Mouse (Mus musculus) neural tube, embryonic 15.5 days (tissue): ENCODE results near the gene Efnb1. TPM values are rescaled to one million over a fixed set of nuclear protein-coding genes. Genes with fewer than 3 reads are reported as not detected.
"Not testable (repeated sequence)": the region's sequence is repeated elsewhere in the genome, so short reads cannot be mapped to it uniquely, and the experiment has no call there.

Experiments
- ATAC-seq: fragments of 200-750 bp; cut with Nextera tagmentation; 2 replicates; pipeline ENCODE4 v1.8.0; 2017; ENCODE audit warnings: mild to moderate bottlenecking, moderate TSS enrichment, moderate library complexity; ENCODE audit not compliant: low FRiP score
- H3K27ac ChIP-seq: fragments of 300-500 bp; sonication (generic); replicated peaks from 2 replicates; pipeline ENCODE4 v1.5.1; 2015; ENCODE audit warnings: mild to moderate bottlenecking, inconsistent platforms
- H3K27me3 ChIP-seq: fragments of 300-500 bp; sonication (generic); replicated peaks from 2 replicates; pipeline ENCODE4 v1.6.1; 2015; ENCODE audit warnings: inconsistent platforms
- H3K36me3 ChIP-seq: fragments of 300-500 bp; sonication (generic); 2 replicates; pipeline ENCODE4 v1.6.1; 2015; ENCODE audit warnings: inconsistent platforms
- H3K4me1 ChIP-seq: fragments of 300-500 bp; sonication (generic); 2 replicates; pipeline ENCODE4 v1.6.1; 2015; ENCODE audit warnings: inconsistent platforms
- H3K4me2 ChIP-seq: fragments of 300-500 bp; sonication (generic); 2 replicates; pipeline ENCODE4 v1.6.1; 2015; ENCODE audit warnings: inconsistent platforms, mild to moderate bottlenecking, moderate library complexity
- H3K4me3 ChIP-seq: fragments of 300-500 bp; sonication (generic); replicated peaks from 2 replicates; pipeline ENCODE4 v1.5.1; 2015; ENCODE audit warnings: mild to moderate bottlenecking, inconsistent platforms
- H3K9ac ChIP-seq: fragments of 300-500 bp; sonication (generic); replicated peaks from 2 replicates; pipeline ENCODE4 v1.6.1; 2015; ENCODE audit warnings: mild to moderate bottlenecking, inconsistent platforms
- H3K9me3 ChIP-seq: fragments of 300-500 bp; sonication (generic); replicated peaks from 2 replicates; pipeline ENCODE4 v1.6.1; 2016; ENCODE audit warnings: inconsistent platforms
- WGBS: fragments of 180-500 bp; shearing (Covaris S2); methylation state at CpG from one replicate; pipeline ENCODE4 v1.1.7; 2015; ENCODE audit warnings: mixed read lengths; 5-methylcytosine and 5-hydroxymethylcytosine counted together
- polyA plus RNA-seq: library from polyadenylated mRNA; unstranded; fragments of >200 nt; fragmentation: Nextera tagmentation; extraction: Ambion mirVana; gene quantifications from 2 replicates; pipeline ENCODE4 v1.2.1, GENCODE M21; 2015

Efnb1 gene
- polyA plus RNA-seq = 19.3 and 19.4 TPM in 2 replicates

DNA sequence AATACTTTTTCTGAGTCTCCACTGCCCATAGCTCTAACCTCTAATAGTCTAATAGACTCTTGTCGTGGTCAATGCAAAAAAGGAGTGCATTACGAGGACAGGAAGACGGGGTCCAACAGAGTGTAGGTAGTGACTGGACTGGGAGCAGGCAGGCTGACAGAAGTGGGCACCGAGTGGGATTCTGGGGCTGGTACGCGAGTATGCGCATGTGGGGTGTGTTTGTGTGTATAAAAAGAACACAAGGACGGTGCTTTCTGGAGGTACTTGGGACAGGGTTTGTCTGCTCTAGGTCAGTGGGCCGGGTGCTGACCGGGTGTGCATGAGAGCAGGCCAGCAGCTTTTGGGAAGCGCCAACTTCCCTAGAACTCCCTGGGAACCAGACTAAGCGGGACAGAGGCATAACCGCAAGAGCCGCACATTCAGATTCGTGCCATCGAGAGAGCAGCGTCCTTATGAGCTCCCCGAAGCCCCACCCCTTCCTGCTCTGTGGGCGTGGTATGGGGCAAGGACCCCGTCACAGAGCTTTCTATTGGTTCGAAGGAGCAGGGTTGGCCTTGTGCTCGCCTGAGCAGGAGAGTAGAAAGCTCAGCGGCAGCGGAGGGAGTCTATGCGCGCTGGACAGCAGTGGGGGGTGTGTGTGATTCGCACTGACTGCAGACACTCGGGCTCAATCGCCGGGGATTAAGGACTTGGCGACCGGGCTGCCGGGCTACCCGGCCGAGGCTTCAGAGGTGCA is at the start of gene Efnb1:
Efnb1 (plus strand) TSS at position 608 of the 736 bp plus-strand sequence.
- Histone ChIP-seq H3K9me3 (no peaks in the 10 kb centered on the region), H3K9ac (peak within 1 kb of the TSS; percentile 68), H3K4me1 (peaks cover 23% of the 10 kb centered on the region), H3K36me3 (no peaks in the 10 kb centered on the region), H3K27ac (peak within 1 kb of the TSS; percentile 82), H3K4me3 (peak within 1 kb of the TSS; percentile 59), H3K4me2 (peak within 1 kb of the TSS; percentile 70), H3K27me3 (peaks cover 26% of the 10 kb centered on the region)
- WGBS = 27% methylated on average over 34 of the region's 35 CpGs
- ATAC-seq = peak; percentile 95

DNA sequence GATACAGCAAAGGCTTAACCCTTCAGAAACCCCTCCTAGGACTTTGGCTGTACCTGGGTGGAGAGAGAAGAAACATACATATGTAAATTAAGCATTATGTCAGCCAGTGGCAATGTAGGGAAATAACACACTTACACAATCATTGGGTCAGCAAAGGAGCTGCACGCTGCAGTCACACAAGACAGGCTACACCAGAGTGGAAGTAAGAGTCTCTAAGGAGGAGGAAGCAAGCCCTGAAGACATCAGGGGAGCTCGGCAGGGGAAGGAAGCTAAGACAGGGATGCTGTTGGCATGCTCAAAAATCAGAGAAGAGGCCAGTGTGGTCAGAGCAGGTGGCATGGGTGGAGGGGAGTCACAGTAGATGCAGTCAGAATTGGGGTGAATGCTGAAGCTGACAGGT is 43.2 kb upstream of the Efnb1 start:
- no peak overlapping the region for H3K4me3 ChIP-seq
- H3K27me3 ChIP-seq = peaks cover 10% of the 10 kb centered on the region; the same call in 1 of the 2 replicates
- WGBS = 76% methylated on average over 2 of the region's 2 CpGs
- no peak overlapping the region for H3K27ac ChIP-seq
- H3K4me1 ChIP-seq = no peaks in the 10 kb centered on the region
- H3K4me2 ChIP-seq = no peak overlapping the region
- no peaks in the 10 kb centered on the region for H3K9me3 ChIP-seq
- no peak overlapping the region for H3K9ac ChIP-seq
- no peak for ATAC-seq
- no peaks in the 10 kb centered on the region for H3K36me3 ChIP-seq

DNA sequence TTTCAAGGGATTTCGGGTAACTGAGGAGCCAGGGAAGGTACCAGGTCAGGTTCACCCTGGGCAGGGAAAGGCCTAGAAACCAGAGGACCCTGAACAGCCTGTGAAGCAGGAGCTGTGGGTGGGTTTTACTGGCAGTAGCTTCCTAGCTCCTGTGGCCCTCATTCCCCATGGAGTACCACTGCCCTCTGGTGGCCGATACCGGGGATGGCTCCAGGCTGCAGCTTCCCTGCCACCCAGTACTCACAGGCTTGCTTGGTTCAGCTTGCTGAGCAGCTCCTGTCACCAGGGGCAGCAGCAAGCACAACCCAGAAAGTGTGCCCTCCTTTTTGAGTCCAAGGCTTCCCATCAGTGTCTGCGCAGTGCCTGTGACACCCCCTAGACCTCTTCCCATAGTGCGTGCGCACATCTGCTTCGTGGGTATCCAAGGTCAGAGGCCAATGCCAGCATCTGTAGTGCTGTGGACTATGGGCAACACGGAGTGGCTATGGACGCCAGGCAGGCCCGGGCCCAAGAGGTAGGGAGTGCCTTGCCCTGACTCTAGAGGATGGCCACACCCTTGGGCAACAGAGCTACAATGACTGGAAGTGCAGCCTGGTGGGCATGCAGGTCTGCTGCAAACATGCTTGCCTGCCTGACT is 24.7 kb upstream of the Efnb1 start:
- not testable (repeated sequence) for ATAC-seq, H3K4me1 ChIP-seq
- 77% methylated on average over 7 of the region's 10 CpGs for WGBS

DNA sequence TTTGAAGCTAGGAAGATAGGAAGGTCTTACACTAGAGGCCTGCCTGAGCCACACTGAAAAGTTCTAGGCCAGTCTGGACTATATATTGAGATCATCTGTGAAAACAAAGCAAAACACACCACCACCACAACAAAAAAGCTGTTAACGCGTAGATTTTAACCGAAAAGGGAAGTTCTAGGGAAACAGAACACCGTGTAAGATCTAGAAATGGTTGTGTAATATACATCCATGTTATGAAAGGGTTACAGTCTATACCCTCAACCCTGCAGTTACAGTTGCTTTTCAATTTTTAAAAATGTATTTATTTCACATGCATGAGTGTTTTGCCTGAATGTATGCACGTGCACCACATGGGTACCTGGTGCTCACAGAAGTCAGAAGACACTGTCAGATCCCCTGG is 16.4 kb upstream of the Efnb1 start:
- Histone ChIP-seq H3K4me3 (no peak overlapping the region), H3K4me1 (no peaks in the 10 kb centered on the region), H3K9ac (no peak overlapping the region), H3K27ac (no peak overlapping the region), H3K36me3 (no peaks in the 10 kb centered on the region), H3K4me2 (no peak overlapping the region), H3K27me3 (peaks cover 3% of the 10 kb centered on the region; the same call in 1 of the 2 replicates), H3K9me3 (no peaks in the 10 kb centered on the region)
- no peak for ATAC-seq
- WGBS = 86% methylated on average over 5 of the region's 5 CpGs

More for the DNA sequence above, 24.7 kb upstream of the Efnb1 start:
- not testable (repeated sequence) for H3K27ac ChIP-seq, H3K9ac ChIP-seq, H3K4me2 ChIP-seq, H3K9me3 ChIP-seq, H3K4me3 ChIP-seq, H3K27me3 ChIP-seq, H3K36me3 ChIP-seq

DNA sequence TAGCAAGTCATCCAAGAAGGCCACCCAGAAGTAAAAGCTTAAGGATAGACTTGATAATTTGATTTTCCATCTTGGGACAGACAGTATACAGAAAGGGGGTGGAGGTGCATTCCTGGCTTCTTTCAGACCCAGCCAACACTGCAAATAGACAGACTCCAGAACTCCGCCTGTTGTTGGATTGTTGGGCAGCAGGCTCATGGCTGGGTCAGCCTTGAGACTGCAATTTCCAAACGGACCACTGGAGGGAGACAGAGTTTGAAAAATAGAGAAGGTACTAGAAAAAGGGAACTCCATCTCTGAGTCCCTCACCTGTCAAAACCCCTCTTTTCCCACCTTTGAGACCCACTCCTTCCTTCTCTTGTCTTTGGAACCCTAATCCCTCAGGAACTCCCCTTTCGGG is 5.9 kb upstream of the Efnb1 start:
- no peak for ATAC-seq

DNA sequence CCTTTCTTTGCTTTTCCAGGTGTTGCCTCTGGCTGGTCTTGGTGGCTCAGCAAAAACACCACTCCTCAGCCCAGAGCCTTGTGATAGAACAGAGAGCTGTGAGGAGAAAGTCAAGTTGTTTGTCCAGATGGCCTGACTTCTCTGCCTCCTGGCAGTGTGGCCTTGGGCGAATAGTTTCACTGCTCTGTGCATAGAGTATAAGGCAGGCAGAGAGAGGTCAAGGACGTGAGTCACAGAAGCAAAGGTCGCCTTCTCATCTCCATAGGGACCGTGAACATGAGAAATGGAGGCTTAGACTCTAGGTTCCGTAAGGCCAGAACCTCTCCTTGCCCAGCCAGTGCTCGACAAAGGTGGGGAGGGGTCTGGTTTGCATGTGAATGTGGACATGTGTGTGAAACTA is 3.4 kb upstream of the Efnb1 start:
- no peak for ATAC-seq
- Histone ChIP-seq H3K27me3 (peaks cover 31% of the 10 kb centered on the region), H3K9ac (no peak overlapping the region), H3K36me3 (no peaks in the 10 kb centered on the region), H3K4me1 (peaks cover 8% of the 10 kb centered on the region; the same call in 1 of the 2 replicates), H3K4me3 (no peak overlapping the region), H3K9me3 (no peaks in the 10 kb centered on the region), H3K4me2 (no peak overlapping the region), H3K27ac (no peak overlapping the region)
- WGBS = 75% methylated on average over 6 of the region's 6 CpGs

More for the DNA sequence above, 5.9 kb upstream of the Efnb1 start:
- H3K27me3 ChIP-seq = peaks cover 31% of the 10 kb centered on the region
- H3K9ac ChIP-seq = no peak overlapping the region
- 29% methylated on average over 3 of the region's 3 CpGs for WGBS
- no peaks in the 10 kb centered on the region for H3K36me3 ChIP-seq
- no peak overlapping the region for H3K4me2 ChIP-seq
- H3K4me1 ChIP-seq = peaks cover 1% of the 10 kb centered on the region; the same call in 1 of the 2 replicates
- no peak overlapping the region for H3K27ac ChIP-seq
- no peaks in the 10 kb centered on the region for H3K9me3 ChIP-seq
- no peak overlapping the region for H3K4me3 ChIP-seq

DNA sequence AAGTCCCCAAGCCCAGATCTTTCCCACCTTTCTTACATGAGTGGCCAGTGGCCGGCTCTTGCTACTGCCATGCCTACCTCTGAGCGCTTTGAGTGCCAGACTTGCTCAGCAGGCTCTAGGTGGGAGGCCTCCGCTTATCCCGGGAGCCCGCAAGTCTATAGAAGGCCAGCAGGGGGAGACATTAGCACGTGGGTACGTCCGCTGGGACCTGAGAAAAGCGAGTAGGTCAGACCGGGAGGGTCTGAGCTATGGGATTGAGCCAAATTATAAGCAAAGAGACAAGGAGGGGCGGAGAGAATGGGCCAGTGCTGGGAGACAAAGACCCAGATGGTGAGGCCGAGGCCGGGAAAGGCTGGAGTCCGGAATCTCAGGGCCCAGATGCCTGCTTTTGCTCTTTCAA is 1.0 kb upstream of the Efnb1 start:
- Histone ChIP-seq H3K4me2 (peak overlapping the region; percentile 70), H3K9me3 (no peaks in the 10 kb centered on the region), H3K27ac (0 out of 2 replicates have a peak overlapping the region, but pooled peaks have one; percentile 75), H3K36me3 (no peaks in the 10 kb centered on the region), H3K4me1 (peaks cover 15% of the 10 kb centered on the region), H3K4me3 (peak overlapping the region; percentile 59), H3K9ac (no peak overlapping the region), H3K27me3 (peaks cover 26% of the 10 kb centered on the region)
- WGBS = 19% methylated on average over 14 of the region's 14 CpGs
- ATAC-seq = peak; percentile 59

DNA sequence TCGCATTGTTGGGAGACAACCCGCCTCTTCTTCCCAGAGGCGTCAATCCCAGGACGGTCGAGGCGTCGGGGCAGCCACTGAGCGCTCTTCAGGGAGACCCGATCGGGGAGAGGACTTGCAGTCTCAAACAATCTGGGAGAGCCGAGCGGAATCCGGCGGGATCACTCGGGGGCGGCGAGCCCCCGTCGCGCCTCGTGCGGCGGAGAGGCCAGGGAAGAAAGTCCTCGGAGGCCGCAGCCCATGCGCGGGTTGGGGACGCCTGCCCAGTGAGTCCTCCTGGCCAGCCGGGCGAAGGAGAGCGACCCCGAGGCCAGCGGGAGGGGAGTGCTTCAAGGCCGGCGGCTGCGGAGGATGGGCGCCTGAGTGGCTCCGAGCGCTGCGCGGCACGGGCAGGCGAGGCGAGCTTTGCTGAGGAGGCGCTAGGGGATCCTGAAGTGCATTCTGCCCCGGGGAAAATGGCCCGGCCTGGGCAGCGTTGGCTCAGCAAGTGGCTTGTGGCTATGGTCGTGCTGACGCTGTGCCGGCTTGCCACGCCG is 569 bp downstream of the Efnb1 start:
- Histone ChIP-seq H3K4me3 (peak overlapping the region; percentile 59), H3K36me3 (no peaks in the 10 kb centered on the region), H3K9ac (peak overlapping the region; percentile 68), H3K27ac (peak overlapping the region; percentile 82), H3K9me3 (no peaks in the 10 kb centered on the region), H3K4me1 (peaks cover 31% of the 10 kb centered on the region), H3K27me3 (peaks cover 23% of the 10 kb centered on the region), H3K4me2 (peak overlapping the region; percentile 70)
- WGBS = 17% methylated on average over 52 of the region's 53 CpGs
- peak; percentile 12 for ATAC-seq

DNA sequence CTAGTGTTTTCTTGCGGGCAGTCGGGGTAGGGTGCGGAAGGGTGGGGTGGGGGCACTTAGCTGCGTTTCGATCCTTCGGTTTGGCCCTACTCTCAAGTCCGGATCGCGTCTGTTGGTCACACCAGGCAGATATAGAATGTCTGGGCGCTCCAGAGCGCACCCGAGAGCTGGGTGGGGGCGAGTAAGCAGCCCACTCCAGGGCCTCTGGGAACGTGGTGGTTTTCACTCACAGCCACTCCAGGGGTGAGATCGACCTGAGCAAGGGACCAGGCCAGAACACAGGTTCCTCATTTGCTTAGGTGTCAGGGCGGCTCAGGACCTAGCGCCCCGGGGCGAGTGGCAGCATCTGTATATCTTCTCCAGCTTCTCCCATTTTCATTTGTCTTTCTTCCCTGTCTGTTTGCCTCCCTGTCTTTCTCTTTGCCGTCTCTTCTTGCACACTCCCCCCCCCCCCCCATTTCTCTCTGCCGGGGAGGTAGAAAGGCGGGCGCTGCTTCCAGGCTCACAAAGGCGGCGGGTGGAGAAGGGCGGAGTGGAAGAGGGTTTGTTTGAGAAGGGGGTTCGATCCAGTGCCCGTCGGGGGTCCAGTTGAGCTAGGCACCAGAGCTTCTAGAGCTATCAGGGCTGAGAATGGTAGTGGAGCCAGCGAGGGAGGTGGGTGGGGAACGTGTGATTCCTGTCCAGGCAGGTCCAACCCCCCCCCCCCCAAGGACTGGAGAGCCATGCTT is 1.4 kb downstream of the Efnb1 start:
- H3K36me3 ChIP-seq = no peaks in the 10 kb centered on the region
- H3K4me1 ChIP-seq = peaks cover 39% of the 10 kb centered on the region
- H3K9me3 ChIP-seq = no peaks in the 10 kb centered on the region
- peak overlapping the region; percentile 82 for H3K27ac ChIP-seq
- peak overlapping the region; percentile 68 for H3K9ac ChIP-seq
- H3K4me3 ChIP-seq = peak overlapping the region; percentile 59
- peak overlapping the region; percentile 70 for H3K4me2 ChIP-seq
- ATAC-seq = no peak
- 25% methylated on average over 31 of the region's 31 CpGs for WGBS
- H3K27me3 ChIP-seq = peaks cover 19% of the 10 kb centered on the region

DNA sequence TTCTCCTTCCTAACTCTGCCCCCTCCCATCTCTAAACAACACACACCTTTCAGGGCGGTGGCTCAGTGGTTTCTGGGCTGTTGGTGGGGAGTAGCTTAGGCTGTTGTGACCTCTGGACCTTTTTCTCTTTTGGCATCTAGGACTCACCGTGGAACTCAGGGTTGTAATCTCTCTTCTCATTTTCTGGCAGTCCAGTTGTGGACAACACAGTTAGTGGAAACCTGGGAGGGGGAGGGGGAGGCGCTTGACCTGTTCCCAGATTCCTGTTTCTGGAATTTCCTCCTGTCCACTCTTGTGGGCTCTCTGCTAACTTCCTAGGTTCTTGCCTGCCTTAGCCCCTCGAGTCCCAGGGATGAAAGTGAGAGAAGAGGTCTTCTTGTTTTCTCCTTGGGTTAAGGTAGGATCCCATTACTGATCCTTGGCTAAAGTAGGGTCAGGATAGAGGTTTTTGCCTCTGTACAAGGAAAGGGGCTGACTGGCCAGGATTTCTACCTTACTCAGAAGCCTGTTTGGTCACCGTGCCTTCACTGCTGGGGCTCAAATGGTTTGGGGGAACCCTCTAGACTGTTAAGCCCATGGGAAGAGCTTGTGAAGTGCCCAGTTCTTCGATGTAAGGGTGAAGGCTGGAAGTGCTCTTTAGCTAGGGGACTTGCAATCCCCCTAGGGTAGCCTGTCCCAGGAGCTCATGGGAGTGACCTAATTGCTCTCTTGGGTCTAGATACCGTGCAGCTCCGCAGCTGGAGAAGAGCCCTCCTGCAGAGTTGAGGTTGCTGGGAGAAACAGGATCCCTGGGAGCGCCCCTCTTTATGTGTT is 2.2 kb downstream of the Efnb1 start:
- H3K4me3 ChIP-seq = peak overlapping the region; percentile 59
- H3K9me3 ChIP-seq = no peaks in the 10 kb centered on the region
- ATAC-seq = no peak
- H3K27ac ChIP-seq = peak overlapping the region; percentile 82; the same call in 1 of the 2 replicates
- H3K36me3 ChIP-seq = no peaks in the 10 kb centered on the region
- 27% methylated on average over 9 of the region's 9 CpGs for WGBS
- H3K27me3 ChIP-seq = peaks cover 15% of the 10 kb centered on the region
- peak overlapping the region; percentile 70 for H3K4me2 ChIP-seq
- peak overlapping the region; percentile 68 for H3K9ac ChIP-seq
- peaks cover 47% of the 10 kb centered on the region for H3K4me1 ChIP-seq

DNA sequence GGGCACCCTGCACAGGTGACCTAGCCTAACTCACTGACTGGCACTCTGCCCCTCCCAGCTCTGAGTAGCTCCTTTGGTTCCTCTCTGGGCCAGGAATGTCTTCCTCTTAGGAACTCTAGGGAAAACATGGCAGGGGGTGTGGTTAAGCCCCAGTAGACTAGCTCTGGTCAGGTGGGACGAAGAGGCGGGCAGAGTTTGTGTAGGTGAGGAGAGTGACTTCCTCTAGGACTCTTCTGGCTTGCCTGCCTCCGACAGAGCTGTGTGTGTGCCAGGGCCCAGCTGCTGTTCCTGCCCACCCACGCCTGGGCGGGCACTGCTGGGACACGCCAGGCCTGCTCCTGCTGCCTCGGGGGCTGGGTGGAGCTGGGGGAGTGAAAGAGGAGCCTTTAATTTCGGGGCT is 5.1 kb downstream of the Efnb1 start:
- ATAC-seq = no peak
- Histone ChIP-seq H3K4me1 (peaks cover 39% of the 10 kb centered on the region), H3K4me3 (0 out of 2 replicates have a peak overlapping the region, but pooled peaks have one; percentile 8), H3K36me3 (no peaks in the 10 kb centered on the region), H3K9ac (no peak overlapping the region), H3K4me2 (peak overlapping the region; percentile 70), H3K9me3 (no peaks in the 10 kb centered on the region), H3K27me3 (peaks cover 7% of the 10 kb centered on the region), H3K27ac (no peak overlapping the region)
- 59% methylated on average over 8 of the region's 8 CpGs for WGBS
